In the genomic region with DNA sequence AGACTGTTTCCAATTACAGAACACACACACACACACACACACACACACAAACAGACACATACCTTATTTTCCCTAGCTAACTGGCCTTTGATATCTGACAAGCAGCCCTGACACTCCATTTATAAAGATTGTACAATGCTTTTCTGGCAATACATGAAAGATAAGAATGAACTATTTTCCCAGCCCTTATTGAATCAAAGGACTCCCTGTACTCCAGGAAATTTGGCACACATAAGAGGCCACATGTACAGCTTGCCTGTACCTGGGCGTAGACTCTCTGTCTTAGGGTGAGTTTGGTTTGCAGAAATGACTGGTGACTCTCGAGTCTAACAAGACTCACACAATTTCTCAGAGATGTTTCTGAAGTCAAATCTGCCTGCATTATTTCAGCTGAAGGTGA, we compare ENCODE assay signal across 20 mouse cellular contexts. TPM values are rescaled to one million over a fixed set of nuclear protein-coding genes. Genes with fewer than 3 reads are reported as not detected.
"Had no signal": no experiment of that assay in that cellular context is flagged by ENCODE, and none has a peak within 500 bp of the region (broad histone marks: within the 10 kb centered on the region; RNA-seq: fewer than 3 reads in every experiment).

No protein-coding gene starts in this region.

- H3K4me2 ChIP-seq: liver, embryonic 12.5 days; lung, embryonic 15.5 days; midbrain, embryonic 11.5 days; midbrain, embryonic 13.5 days; midbrain, embryonic 15.5 days; neural tube, embryonic 12.5 days; stomach, embryonic 15.5 days had no signal

- H3K4me3 ChIP-seq: liver, embryonic 12.5 days; lung, embryonic 15.5 days; megakaryocyte, embryonic 14.5 days; midbrain, embryonic 13.5 days; midbrain, embryonic 15.5 days; neural tube, embryonic 12.5 days; stomach, embryonic 15.5 days had no signal

- H3K9me3 ChIP-seq: lung, embryonic 15.5 days; midbrain, embryonic 13.5 days; midbrain, embryonic 15.5 days; neural tube, embryonic 12.5 days; stomach, embryonic 15.5 days had no signal

- H3K9ac ChIP-seq: liver, embryonic 12.5 days; liver, embryonic 14.5 days; lung, embryonic 15.5 days; midbrain, embryonic 13.5 days; midbrain, embryonic 15.5 days; neural tube, embryonic 12.5 days; stomach, embryonic 15.5 days had no signal

- H3K27me3 ChIP-seq: liver, embryonic 12.5 days; lung, embryonic 15.5 days; megakaryocyte, embryonic 14.5 days; midbrain, embryonic 13.5 days; midbrain, embryonic 15.5 days; neural tube, embryonic 12.5 days; stomach, embryonic 15.5 days had no signal

- DNase-seq: liver; right cerebral cortex, postnatal 14 days; thymus, adult 2 months; thymus, postnatal 25 days; thymus, postnatal 4 days had no signal

- H3K4me1 ChIP-seq: liver, embryonic 12.5 days; lung, embryonic 15.5 days; megakaryocyte, embryonic 14.5 days; midbrain, embryonic 13.5 days; midbrain, embryonic 15.5 days; neural tube, embryonic 12.5 days; stomach, embryonic 15.5 days had no signal

- ATAC-seq: liver, embryonic 12.5 days; midbrain, embryonic 13.5 days; midbrain, embryonic 15.5 days had no signal

- H3K36me3 ChIP-seq: liver, embryonic 12.5 days; lung, embryonic 15.5 days; midbrain, embryonic 13.5 days; midbrain, embryonic 15.5 days; neural tube, embryonic 12.5 days; stomach, embryonic 15.5 days had no signal

- H3K27ac ChIP-seq: liver, embryonic 12.5 days; liver, embryonic 14.5 days; lung, embryonic 15.5 days; macrophage; midbrain, embryonic 13.5 days; midbrain, embryonic 15.5 days; neural tube, embryonic 12.5 days; stomach, embryonic 15.5 days had no signal

RNA-seq across cellular contexts. Expression of a gene that starts 4.3 kb away (rescaled TPM):
- polyA plus RNA-seq: macrophage; midbrain, embryonic 11.5 days; midbrain, embryonic 13.5 days; midbrain, embryonic 15.5 days; midbrain, postnatal 0 days; neural tube, embryonic 12.5 days; neural tube, embryonic 14.5 days had no signal

RNA-seq across cellular contexts. Expression of a gene that starts 53.2 kb away (rescaled TPM):
- polyA plus RNA-seq: limb, embryonic 14.5 days; macrophage; midbrain, embryonic 11.5 days; midbrain, embryonic 13.5 days; midbrain, embryonic 15.5 days; midbrain, postnatal 0 days; neural tube, embryonic 12.5 days; neural tube, embryonic 14.5 days; spleen, adult 2 months had no signal

RNA-seq across cellular contexts. Expression of a gene that starts 54.5 kb away (rescaled TPM):
- polyA plus RNA-seq: limb, embryonic 14.5 days; lung, embryonic 15.5 days; macrophage; midbrain, embryonic 11.5 days; midbrain, embryonic 13.5 days; midbrain, embryonic 15.5 days; midbrain, postnatal 0 days; neural tube, embryonic 12.5 days; neural tube, embryonic 14.5 days; urinary bladder, adult 2 months had no signal
